Mouse (Mus musculus): ENCODE data around the gene Sqstm1.

DNA sequence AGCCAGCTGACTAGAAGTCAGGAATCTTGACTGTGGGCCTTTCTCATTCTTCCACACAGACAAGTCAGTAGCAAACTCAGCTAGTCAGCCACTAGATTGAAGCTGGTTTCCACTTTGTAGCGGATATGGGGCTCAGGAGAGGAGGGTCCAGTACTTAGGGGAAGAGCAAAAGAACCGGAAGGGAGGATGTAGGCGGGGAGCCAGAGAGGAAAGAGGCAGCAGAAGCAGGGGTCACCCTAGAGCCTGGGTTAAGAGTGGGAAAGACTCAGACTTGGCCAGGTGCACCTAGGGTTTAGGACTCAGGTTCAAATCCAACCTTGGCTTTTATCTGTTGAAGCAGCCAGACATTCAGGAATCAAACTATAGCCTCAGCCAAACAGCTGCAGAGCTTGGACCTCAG, 16.6 kb upstream of the Sqstm1 start:
- TF ChIP-seq GATA1 (IDR thresholded peaks at IDR 0.05; ENCODE audit: low read length): no peak
- no peak for TF ChIP-seq TAL1 (IDR thresholded peaks at IDR 0.05; ENCODE audit: low read length)
